Mouse (Mus musculus): ENCODE data around the gene Slc26a8. TPM values are rescaled to one million over a fixed set of nuclear protein-coding genes. Genes with fewer than 3 reads are reported as not detected.
"Not testable (repeated sequence)": the region's sequence is repeated elsewhere in the genome, so short reads cannot be mapped to it uniquely, and the experiment has no call there.

Slc26a8 gene
- 1 to 10 TPM; 1.2 to 2.2 TPM for total RNA-seq (2021)
- long read RNA-seq, experiment 1, result 0 reads
- long read RNA-seq, experiment 2, result 0 reads

DNA sequence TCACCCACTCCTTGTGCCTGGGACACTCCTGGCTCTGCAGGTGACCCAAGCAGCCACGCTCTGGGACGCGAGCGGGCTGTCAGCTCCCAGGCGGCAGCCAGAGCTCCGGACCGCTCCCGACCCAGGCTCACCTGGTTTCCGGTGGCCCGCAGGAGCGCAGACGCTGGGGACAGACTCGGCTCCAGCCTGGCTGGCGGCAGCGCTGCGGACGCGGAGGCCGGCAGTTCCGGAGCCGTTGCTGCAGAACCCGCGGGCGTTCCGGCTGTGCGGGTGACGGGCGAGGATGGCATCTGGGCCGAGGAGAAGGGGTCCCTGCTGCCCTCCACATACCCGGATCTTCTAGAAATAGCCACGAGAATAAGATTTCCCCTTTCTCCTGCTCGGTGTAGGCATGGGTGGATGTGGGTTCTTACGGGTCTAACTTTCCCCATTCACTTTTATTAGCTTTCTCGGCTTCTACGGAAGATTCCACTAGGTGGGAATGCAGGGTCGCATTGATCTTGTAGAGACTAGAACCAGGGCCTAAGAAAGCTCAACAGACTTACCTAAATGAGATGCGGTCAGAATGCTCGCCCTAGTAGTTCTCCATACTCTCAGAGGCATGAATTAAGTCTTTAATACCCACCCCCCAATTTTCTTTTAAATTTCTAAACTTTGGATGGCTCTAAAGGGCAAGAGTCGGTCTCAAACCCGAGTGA, at the start of gene Slc26a8:
Gene Slc26a8 (minus strand): TSS at position 648 of the 698 bp plus-strand sequence.
- peak; percentile 48 to 60 for DNase-seq

DNA sequence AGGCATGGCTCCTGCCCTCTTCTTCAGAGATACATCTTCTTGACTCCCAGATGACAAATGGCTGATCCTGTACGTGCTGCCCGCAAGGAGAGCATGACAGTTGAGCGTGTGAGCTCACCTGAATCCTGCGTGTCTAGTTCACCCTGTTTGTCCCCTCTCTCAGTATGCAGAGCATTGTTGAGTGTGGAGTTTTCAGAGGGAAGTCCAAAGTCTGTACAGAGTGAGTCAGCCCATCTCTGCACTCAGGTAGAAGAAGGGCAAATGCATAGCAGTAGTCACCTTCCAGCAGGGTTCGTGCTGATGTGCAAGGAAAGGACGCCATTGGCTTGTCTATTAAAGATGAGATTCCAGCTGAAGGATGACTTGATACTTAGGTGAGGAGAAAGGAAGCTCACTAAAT, 49.2 kb upstream of the Slc26a8 start:
- no peak for DNase-seq

DNA sequence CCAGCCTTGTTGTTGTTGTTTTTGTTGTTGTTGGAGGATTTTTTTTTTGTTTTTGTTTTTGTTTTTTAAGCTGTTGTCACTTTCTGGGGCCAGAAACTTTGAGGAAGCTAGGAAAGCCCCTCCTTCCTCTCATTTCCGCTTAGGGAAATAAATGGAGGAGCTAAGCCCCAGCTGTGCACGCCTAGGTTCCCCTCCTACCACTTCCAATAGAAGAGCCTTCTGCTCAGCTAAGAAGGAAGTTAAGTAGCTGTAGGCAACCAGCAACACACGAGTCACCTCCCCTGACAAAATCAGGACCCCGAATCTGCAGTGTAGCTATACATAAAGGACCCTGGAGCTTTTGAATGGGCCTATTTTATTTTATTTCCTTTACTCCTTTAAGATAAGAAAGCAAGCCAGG, 47.9 kb upstream of the Slc26a8 start:
- DNase-seq, result no peak

DNA sequence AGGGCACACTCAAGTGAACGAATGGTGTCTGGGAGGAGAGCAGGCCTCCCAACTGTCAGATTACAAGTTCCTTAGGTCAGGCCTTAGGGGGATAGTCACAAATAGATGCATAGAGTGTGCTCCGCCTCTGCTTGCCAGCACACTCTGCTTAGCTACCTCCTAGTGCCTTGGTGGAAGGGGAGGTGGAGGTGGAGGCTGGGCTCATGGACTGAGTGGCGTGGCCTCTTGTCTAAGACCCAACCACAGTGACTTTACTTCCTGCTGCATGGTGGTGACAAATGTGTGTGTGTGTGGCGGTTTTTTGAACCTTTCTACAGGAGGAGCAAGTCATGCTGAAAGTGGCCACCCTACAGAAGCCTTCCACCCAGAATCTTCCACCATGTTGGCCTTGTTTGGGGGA, 46.5 kb upstream of the Slc26a8 start:
- DNase-seq, result no peak

DNA sequence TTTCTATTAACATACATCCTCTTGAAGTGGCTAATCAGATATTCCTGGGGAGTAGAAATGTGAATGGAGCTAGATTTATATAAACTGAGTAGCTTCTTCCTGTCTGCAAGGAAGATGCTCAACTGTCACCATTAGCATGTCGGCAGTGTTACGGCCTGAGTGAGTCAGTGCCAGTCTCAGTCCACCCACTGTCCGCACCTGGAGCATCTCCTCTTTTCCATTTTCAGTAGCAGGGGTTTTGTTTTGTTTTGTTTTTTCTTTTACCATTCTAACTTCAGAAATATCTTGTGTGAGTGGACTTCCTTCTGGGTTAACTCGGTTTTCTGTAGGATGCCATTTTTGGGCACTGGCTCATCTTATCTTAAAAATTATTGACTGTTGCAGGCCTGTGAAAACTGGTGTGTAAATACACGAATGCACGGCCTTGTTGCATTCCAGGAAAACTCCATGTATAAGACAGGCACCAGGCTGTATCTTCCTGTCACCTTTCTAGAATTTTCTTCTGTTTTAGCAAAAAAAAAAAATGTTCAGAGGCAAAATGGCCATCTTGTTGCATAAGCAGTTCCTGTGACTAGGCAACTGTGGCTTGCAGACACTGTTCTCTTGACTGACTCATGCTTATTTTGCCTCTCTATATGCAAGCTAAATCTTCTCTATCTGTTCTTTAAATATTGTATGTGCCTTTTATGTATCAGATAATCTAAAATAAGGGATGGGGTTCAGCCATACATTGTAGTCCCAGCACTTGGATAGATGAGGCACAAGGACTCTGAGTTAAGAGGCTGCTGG, 45.5 kb upstream of the Slc26a8 start:
- no peak for DNase-seq

DNA sequence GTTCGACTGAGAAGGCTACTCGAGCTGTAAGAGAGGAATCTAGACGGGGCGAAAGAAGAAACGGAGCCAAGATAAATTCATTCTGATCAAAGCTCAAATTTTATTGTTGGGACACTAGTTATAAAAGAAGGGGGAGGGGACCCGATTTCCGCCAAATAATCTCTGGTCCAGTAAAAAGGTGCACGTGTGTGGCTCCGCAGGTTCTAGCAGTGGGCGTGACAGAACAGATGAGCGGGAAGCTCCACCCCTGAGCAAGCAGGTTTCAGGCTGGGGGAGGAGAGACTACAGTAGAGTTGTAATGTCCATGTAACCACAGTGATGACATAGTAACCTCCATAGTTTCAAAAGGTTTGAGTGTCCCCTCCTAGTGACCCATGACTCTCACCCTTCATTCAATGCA, 37.5 kb upstream of the Slc26a8 start:
- DNase-seq, result not testable (repeated sequence)

DNA sequence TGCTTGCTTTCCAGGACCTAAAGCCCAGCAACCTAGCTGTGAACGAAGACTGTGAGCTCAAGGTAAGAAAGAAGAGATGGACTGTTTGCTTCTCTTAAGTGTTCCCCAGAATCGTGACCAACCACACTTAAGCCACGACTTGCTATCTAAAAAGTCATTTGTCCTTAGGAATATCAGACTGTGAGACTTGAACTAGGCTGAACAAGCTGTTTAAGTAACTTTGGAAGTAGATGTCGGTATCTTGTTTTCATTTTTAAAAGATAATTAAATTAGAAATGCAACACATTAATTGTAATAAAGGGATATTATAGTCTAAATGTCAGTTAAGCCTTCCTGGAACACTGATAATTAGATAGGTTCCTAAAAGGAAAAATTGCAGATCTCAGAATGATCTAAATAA, 35.8 kb upstream of the Slc26a8 start, which contains the start of gene AC170998.1:
Gene AC170998.1 (plus strand): TSS at position 301 of the 400 bp plus-strand sequence.
- no peak for DNase-seq

DNA sequence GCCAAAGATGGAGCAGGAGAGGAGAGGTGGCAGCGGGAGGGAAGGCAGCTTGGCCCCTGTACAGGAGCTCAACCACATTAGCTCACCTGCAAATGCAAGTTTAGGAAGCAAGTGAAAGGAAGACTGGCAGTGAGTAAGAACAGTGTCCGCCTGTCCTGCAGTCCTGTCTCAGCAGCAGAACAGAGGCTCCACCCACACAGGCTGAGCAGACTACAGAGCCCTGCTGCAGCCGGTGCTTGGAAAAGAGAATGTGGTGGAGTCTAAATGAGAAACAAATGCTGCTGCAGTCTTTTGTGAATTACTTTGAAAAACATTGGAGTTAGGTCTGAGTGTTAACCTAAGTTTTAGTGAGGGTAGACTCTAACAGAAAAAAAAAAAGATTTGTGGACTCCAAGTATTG, 27.5 kb upstream of the Slc26a8 start:
- no peak for DNase-seq

DNA sequence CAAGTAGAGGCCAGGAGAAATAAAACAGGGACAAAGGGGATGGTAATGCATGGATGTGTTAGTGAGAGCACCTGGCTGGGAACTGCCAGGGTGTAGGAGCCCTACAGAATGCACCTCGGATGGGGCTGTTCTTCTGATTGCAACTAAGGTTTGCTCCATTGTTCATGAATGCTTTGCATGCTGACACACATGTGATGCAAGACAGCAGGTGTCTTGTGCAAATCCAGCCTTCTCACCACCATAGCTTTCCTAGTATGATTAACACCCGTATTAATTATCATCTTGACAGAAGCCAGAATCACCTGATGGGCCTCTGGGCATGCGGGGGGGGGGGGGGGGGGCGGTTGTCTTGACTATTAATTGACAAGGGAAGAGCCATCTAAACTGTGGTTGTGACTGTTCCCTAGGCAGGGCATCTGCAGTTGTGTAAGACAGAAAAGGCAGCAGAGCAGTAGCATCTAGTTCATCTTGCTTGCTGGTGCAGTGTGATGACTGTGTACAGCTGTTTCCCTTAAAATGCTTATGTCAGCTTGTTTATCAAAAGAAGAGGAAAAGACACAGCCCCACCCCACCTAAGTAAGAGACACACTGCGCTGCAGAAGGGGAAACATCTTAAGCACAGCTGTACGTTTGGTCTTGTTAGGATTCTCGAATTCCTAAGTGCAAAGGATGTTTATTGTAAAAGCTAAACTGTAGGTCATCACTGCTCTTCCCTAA, 26.0 kb upstream of the Slc26a8 start:
- no peak for DNase-seq

DNA sequence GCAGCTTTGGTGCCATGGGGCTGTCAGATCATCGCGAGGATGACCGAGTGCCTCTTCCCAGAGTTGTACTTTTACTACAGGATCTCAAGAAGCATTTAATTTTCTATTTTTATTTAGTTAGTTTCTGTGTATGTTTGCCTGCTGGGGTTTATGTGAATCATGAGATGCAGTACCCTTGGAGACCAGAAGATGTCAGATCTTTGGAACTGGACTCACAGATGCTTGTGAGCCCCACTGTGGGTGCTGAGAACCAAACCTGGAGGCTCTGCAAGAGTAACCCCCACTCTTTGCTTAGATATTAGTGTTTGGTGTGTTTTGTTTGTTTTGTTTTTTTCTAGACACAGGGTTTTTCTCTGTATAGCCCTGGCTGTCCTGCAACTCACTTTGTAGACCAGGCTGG, 24.0 kb upstream of the Slc26a8 start:
- no peak for DNase-seq

DNA sequence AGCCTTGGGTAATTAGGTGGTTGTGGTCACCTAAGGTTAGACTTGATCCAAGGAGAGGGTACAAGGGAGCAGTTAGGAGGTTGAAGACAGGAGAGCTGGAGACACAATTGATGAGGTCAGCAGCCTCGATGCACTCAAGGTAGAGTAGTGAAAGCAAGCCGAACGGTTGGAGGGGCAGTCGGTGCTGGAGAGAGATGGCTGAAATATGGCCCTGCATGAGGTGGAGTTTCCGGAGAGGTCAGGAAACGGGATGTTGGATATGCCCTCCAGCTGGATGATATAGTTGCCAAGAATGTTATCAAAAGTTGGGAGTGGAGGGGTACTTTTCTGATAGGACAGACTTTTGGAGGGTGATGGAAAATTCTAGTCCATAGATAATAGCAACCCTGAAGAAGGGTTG, 22.3 kb upstream of the Slc26a8 start:
- DNase-seq, result no peak

DNA sequence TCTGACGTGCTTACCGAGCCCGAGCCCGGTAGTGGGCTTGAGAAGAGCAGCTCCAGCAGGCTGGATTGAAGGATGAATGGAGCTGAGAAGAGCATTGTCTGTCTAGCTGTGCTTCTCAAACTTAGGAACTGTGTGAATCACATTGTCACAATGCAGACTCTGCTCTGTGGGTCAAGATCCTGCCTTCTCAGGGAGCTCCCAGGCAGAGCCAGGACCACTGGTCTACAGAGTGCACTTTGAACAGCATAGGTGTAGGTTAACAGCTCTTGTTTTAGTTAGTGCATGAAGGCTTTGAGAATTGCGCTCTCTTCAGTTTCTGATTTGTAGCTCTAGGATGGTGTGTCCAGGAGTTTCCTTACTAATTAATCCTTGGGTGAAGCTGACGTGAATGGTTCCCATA, 21.2 kb upstream of the Slc26a8 start:
- no peak for DNase-seq

DNA sequence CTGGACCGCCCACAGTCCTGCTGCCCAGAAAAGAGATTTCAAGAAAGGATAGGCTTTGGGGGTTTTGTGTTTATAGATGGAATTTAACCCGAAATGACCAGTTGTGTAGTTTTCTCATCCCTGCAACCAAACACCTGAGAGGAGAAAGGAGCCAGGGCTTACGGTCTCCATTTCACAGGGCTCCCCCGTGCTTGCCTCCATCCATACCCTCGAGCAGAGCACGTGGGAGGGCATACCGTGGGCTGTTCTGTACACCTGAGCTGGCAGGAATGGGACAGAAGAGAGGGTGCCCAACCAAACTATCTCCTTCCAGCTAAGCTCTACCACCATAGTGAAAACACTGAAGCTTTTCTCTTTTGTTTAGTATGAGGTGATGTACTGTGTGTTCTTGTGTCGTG, 20.3 kb upstream of the Slc26a8 start:
- no peak for DNase-seq

DNA sequence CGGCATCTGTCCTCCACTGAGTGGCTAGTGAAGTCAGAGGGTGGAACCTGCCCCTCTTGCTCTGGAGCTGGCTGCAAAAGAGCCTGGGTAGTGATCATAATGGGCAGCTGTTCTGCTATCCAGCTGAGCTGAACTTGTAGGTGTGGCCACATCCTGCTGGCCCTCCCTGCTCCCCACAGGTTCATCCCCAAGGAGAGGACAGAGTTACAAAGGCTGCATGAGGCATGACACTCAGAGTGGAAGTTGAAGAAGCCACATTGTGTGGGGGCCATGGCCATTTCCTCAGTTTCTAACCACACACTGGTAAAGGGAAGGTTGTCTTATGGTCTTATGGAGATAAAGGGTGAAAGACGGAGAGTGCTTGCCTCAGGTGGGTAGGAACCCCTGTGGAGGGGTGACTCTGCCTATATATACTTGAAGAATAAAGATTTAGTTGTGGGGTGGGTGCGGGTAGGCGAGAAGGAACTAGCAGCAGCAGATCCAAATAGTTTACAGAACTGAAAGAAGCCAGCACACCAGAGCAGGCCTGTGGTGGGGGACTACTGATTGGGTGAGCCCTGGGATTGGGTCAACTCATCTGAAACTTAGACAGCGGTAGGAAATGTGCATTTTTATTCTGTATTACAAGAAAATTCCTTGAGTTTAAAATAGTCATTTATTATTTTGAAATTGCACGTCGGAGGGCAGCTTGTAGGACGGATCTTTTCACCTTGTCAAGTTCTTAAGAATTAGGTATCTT, 19.7 kb upstream of the Slc26a8 start:
- DNase-seq, result no peak

DNA sequence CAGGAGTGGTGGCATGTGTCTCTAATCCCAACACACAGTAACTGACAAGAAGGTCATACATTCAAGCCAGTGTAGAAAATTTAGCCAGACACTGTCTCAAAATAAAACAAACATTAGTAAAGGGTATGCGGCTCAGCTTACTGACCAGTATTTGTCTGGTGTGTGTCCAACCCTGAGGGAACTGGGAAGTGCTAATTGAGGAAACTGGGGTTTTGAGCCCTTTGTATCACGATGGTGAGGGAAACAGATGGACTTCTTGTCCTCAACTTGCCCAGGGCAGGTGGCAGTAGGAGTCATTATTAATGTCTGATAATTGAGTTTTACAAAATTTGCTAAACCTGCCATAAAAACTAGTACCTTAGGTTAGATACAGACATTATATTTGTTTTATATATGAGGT, 19.0 kb upstream of the Slc26a8 start:
- DNase-seq, result no peak

DNA sequence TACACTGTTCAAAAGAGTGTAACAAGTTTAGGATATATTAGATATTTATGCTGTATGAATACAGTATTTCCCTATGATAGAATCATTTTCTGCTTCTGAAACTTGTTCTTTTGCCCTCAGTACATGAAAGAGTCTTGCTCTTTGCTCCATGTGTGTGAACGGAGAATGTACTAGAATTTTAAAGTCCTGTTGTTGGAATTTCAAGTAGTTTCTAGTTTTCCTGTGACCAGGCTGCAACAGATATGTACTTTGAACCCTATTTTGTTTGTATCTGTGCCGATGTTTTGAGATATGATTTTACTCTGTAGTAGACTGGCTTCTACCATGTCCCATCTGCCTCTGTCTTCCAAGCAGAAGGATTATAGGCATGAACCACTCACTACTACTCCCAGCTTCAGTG, 17.8 kb upstream of the Slc26a8 start:
- DNase-seq, result no peak

DNA sequence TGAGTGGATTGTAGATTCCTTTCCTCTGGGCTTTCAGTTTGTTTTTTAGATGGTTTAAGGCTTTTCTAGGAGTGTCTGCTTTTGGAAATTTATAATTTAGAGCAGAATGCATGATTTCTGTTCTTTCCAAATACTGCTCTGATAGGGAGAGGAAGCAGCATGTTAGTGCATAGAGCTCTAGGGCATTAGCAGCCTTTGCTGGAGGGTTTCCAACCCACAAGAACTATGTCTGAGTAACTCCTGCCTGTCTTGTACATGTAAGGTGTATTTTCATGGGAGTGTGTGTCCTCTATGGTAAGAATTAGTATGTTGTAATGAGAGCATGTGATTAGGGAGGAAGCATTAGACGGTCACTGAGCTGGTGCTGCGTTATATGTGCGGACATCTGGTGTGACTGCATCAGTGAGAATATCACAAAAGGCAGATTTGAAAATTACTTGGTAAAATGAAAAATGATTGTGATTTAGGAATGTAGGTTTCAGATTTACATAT, 17.1 kb upstream of the Slc26a8 start:
- DNase-seq, result no peak

DNA sequence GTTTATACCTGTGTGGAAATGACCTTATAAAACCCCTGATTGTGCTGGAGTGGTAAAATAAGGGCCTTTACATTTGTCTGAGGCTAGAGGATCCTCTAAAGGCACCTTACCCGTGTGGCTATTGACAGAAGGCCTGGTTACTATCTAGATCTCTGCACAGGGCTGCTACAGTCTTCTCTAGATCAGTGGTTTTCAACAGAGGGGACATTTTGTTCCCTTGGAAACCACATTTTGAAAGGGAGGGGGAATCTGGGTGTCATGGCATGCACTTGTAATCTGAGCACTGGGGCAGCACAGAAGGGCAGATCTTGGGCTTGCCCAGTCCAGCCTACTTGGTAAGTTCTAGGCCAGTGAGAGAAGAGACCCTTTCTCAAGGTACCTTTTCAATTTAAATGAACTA, 16.7 kb upstream of the Slc26a8 start:
- DNase-seq, result no peak

DNA sequence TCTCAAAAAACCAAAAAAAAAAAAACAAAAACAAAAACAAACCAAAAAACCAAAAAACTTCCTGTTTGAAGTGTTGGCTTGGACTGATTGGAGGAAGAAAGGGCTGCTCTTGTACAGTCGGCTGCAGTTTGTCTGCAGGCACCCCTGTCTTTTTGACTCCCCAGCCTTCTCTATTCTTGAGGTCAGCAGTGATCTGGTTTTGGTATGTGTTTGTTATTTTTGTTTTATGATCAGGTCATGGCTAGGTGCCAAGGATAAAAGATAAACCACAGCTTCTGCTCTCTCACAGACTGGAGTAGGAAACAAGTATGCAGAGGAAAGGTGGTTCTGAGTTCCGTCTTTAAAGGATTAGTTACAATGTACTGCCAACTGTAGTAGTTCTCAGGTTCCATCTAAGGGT, 12.6 kb upstream of the Slc26a8 start:
- no peak for DNase-seq

DNA sequence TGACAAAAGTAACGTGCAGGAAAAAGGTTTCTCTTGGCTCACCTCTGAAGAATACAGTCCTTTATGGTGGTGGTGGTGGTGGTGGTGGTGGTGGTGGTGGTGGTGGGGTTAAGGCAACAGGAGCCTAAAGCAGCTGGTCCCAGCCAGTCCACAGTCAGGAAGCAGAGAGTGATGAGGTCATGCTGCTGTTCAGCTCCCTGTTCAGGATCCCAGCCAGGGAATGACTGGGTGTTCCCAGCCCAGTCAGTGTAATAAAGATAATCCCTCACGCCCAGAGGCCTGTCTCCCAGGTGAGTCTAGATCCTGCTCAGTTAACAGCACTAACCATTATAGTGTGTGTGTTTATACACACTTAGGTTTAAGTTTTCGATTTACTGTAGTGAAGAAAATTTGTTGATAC, 11.7 kb upstream of the Slc26a8 start:
- DNase-seq, result peak in 1 of 2 experiments; percentile 23

DNA sequence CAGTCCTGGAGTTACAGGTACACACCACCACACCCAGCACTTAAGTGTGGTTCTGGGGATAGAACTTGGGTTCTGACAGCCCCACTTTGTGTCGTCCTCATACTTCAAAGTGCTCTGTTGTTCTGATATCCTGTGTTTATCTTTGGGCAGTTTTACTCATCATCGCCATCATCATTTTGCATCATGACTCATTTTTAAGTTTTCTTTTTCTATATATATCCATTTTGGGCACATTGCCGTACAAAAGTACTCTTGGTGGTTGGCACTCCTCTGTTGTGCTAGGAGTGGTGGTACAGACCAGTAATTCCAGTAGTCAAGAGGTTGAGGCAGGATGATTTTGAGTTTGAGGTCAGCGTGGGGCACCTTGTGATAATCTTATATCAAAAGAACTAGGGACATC, 11.1 kb upstream of the Slc26a8 start:
- DNase-seq, result no peak

DNA sequence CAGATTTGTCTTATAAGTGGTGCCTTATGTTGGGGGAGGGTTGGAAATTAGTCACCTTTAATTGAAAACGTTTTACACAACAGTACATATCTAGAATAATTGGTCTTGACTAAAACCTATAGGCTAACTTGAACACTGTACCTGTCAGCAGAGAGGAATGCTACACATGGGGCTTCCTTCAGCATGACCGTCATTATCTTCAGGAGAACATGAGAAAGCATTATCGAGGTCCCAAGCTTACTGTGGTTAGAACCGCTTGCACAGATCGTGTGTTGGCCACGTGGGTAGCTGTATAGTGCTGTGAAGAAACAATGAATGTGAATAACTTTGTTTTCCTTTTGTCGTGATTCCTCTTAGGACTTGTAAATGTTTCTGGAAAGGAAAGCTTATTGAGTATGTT, 9.8 kb upstream of the Slc26a8 start:
- no peak for DNase-seq

Data from adrenal gland, postnatal 36 days (tissue).